Mouse (Mus musculus) layer of hippocampus, postnatal 36 days (tissue): ENCODE data around the gene Gm8005. TPM values are rescaled to one million over a fixed set of nuclear protein-coding genes. Genes with fewer than 3 reads are reported as not detected.
"Not testable (repeated sequence)": the region's sequence is repeated elsewhere in the genome, so short reads cannot be mapped to it uniquely, and the experiment has no call there.

Source experiments
- DNase-seq, 2 experiments: peaks; one replicate each; pipeline ENCODE4 v3.0.0; 2022
- total RNA-seq, 2 experiments: library from RNA; stranded (reverse); gene quantifications; 2 replicates each; pipeline ENCODE4 v1.2.3; 2021

Gm8005 gene
- total RNA-seq, result not detected

GRCm38 (mm10) chr14:42439573-42439972, at the start of gene Gm8005:
Gene Gm8005 (minus strand): TSS chr14:42439673.
- DNase-seq, result not testable (repeated sequence)

DNA sequence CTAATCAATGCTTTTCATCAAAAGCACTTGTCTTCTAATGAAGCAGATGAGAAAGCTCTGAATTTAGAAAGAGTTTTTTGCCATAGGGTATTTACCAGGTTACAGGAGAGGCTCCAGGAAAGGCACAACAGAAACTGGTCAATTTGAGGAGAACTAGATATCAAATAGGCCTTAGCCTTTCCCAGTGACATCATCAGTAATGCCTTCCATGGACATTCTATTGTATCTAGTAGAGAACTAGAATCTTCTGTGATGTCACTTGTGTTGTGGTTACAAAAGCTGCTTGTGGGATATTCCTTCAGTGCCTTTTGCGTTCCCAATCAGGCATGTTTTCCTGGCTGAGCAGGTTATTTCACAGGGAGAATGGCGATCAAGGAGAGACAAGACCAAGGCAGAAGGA, 24.1 kb upstream of the Gm8005 start, which contains the start of gene Gm8011:
TSS of gene Gm8011 (plus strand) at position 301 of the 400 bp plus-strand sequence.
- DNase-seq, result not testable (repeated sequence)

Other genes starting within 250 kb of the Gm8005 start
- gene Gm3573, start 248.9 kb downstream of the Gm8005 start, total RNA-seq, result 1 to 10 TPM; 1.4 TPM
- not detected for gene Gm17026, start 179.6 kb downstream of the Gm8005 start, total RNA-seq
- not detected for gene Gm9611, start 142.3 kb downstream of the Gm8005 start, total RNA-seq
- not detected for gene Gm7995, start 129.5 kb downstream of the Gm8005 start, total RNA-seq
- gene Gm8011, start 24.2 kb upstream of the Gm8005 start, total RNA-seq, result not detected
- gene Gm8020, start 62.7 kb upstream of the Gm8005 start, total RNA-seq, result not detected
- not detected for gene Gm8024, start 84.6 kb upstream of the Gm8005 start, total RNA-seq
- not detected for gene Gm17124, start 160.2 kb upstream of the Gm8005 start, total RNA-seq
- not detected for gene Gm3633, start 202.2 kb upstream of the Gm8005 start, total RNA-seq
- not detected for gene Gm10378, start 216.3 kb upstream of the Gm8005 start, total RNA-seq